Mouse (Mus musculus) liver, postnatal 0 days (tissue): ENCODE results near the gene Rsph1. TPM values are rescaled to one million over a fixed set of nuclear protein-coding genes. Genes with fewer than 3 reads are reported as not detected.
A peak's percentile ranks its signal among the peaks of the same experiment; 100 is the strongest.

Experiments
- ATAC-seq: fragments of 200-750 bp; cut with Nextera tagmentation; 2 replicates; pipeline ENCODE4 v1.8.0; 2017; ENCODE audit warnings: mild to moderate bottlenecking, moderate library complexity
- DNase-seq: peaks from one replicate; pipeline ENCODE4 v3.0.0-alpha.2; 2016
- H3K27ac ChIP-seq: fragments of 300-500 bp; sonication (generic); 2 replicates; pipeline ENCODE4 v1.5.1; 2014; ENCODE audit warnings: antibody characterized with exemption, moderate library complexity, mild to moderate bottlenecking, low read depth
- H3K27me3 ChIP-seq: fragments of 300-500 bp; sonication (generic); 2 replicates; pipeline ENCODE4 v1.6.1; 2014; ENCODE audit warnings: low read length, control low read depth, mixed read lengths; ENCODE audit not compliant: insufficient read depth
- H3K36me3 ChIP-seq: fragments of 300-500 bp; sonication (generic); replicated peaks from 2 replicates; pipeline ENCODE4 v1.6.1; 2014; ENCODE audit warnings: mild to moderate bottlenecking, control low read depth, low read length, moderate library complexity, mixed read lengths; ENCODE audit not compliant: insufficient read depth
- H3K4me1 ChIP-seq: fragments of 300-500 bp; sonication (generic); 2 replicates; pipeline ENCODE4 v1.6.1; 2014; ENCODE audit warnings: antibody characterized with exemption, mild to moderate bottlenecking, control low read depth; ENCODE audit not compliant: insufficient read depth
- H3K4me2 ChIP-seq: fragments of 300-500 bp; sonication (generic); 2 replicates; pipeline ENCODE4 v1.6.1; 2014; ENCODE audit warnings: low read depth, mild to moderate bottlenecking, low read length, moderate library complexity, mixed read lengths
- H3K4me3 ChIP-seq: fragments of 300-500 bp; sonication (generic); 2 replicates; pipeline ENCODE4 v1.5.1; 2014; ENCODE audit warnings: low read depth, low read length
- H3K9ac ChIP-seq: fragments of 300-500 bp; sonication (generic); replicated peaks from 2 replicates; pipeline ENCODE4 v1.6.1; 2014; ENCODE audit warnings: mild to moderate bottlenecking, moderate library complexity
- H3K9me3 ChIP-seq: fragments of 300-500 bp; sonication (generic); 2 replicates; pipeline ENCODE4 v1.6.1; 2016; ENCODE audit warnings: mild to moderate bottlenecking, control low read depth, low read length, mixed read lengths
- CTCF ChIP-seq: sonication (generic); IDR thresholded peaks from 2 replicates; pipeline ENCODE4 v1.5.1; 2016; ENCODE audit warnings: antibody characterized with exemption, low read depth
- EP300 ChIP-seq: IDR thresholded peaks from 2 replicates; pipeline ENCODE4 v1.6.1; 2016; ENCODE audit warnings: antibody characterized with exemption, low read depth, mild to moderate bottlenecking
- WGBS: fragments of 180-500 bp; shearing (Covaris S2); extraction: QIAGEN DNeasy Blood & Tissue Kit; methylation state at CpG from one replicate; pipeline ENCODE4 v1.1.7; 2014; ENCODE audit not compliant: insufficient replicate concordance; 5-methylcytosine and 5-hydroxymethylcytosine counted together
- polyA plus RNA-seq: library from polyadenylated mRNA; unstranded; fragments of >200 nt; fragmentation: Nextera tagmentation; extraction: Ambion mirVana; gene quantifications from 2 replicates; pipeline ENCODE4 v1.2.1, GENCODE M21; 2015

The Rsph1 gene
- polyA plus RNA-seq, 1 experiment from 2014 or later = 0.90 TPM

- no peak for ATAC-seq
- Histone ChIP-seq H3K27ac (no peak overlapping the region), H3K36me3 (no peaks in the 10 kb centered on the region), H3K4me2 (no peak overlapping the region), H3K9me3 (no peaks in the 10 kb centered on the region), H3K27me3 (no peaks in the 10 kb centered on the region), H3K9ac (no peak overlapping the region), H3K4me1 (peaks cover 18% of the 10 kb centered on the region), H3K4me3 (no peak overlapping the region)
- TF ChIP-seq EP300 (no peak), CTCF (no peak)
- DNase-seq = no peak
- WGBS = 92% methylated on average over 6 of the region's 6 CpGs
Observed at GRCm38 (mm10) chr17:31211881-31212280, 65.3 kb downstream of the Rsph1 start.

DNA sequence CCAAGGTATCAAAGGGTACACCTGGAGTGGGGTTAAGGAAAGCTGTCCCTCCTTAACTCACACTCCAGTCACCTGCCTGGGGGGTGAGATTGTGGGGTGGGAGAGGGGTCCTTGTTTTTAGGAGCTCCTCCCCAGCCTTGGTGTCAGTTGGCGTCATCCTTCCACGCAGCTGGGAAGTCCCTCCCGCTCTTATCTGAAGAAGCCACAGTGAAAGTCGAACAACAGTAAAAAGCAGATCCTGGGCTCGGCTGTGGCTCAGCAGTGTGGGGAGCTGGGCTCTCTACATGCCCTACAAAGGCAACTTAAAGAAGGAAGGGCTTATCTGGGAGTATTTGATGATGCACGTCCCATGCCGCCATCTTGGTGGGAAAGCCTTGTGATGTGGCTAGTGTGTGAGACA is 66.9 kb downstream of the Rsph1 start:
- peaks cover 18% of the 10 kb centered on the region for H3K4me1 ChIP-seq
- no peaks in the 10 kb centered on the region for H3K9me3 ChIP-seq
- 0 out of 2 replicates have a peak overlapping the region, but pooled peaks have one; percentile 18 for H3K27ac ChIP-seq
- H3K36me3 ChIP-seq = no peaks in the 10 kb centered on the region
- H3K4me3 ChIP-seq = no peak overlapping the region
- DNase-seq = no peak
- H3K4me2 ChIP-seq = no peak overlapping the region
- no peak overlapping the region for H3K9ac ChIP-seq
- TF ChIP-seq EP300 (peak; percentile 38; the same call in 1 of the 2 replicates), CTCF (no peak)
- no peaks in the 10 kb centered on the region for H3K27me3 ChIP-seq
- ATAC-seq = peak; percentile 72
- 59% methylated on average over 7 of the region's 7 CpGs for WGBS

GRCm38 (mm10) chr17:31209376-31209930 is 67.7 kb downstream of the Rsph1 start:
- TF ChIP-seq CTCF (no peak), EP300 (no peak)
- H3K4me2 ChIP-seq = peak overlapping the region; percentile 67
- DNase-seq (no peak), ATAC-seq (no peak)
- H3K36me3 ChIP-seq = no peaks in the 10 kb centered on the region
- H3K4me3 ChIP-seq = no peak overlapping the region
- 85% methylated on average over 11 of the region's 11 CpGs for WGBS
- H3K4me1 ChIP-seq = peaks cover 15% of the 10 kb centered on the region
- no peaks in the 10 kb centered on the region for H3K27me3 ChIP-seq
- no peak overlapping the region for H3K9ac ChIP-seq
- no peaks in the 10 kb centered on the region for H3K9me3 ChIP-seq
- H3K27ac ChIP-seq = no peak overlapping the region

GRCm38 (mm10) chr17:31208654-31209053 is 68.5 kb downstream of the Rsph1 start:
- TF ChIP-seq CTCF (no peak), EP300 (no peak)
- Histone ChIP-seq H3K27me3 (no peaks in the 10 kb centered on the region), H3K36me3 (no peaks in the 10 kb centered on the region), H3K9me3 (no peaks in the 10 kb centered on the region), H3K4me1 (peaks cover 15% of the 10 kb centered on the region), H3K4me2 (peak overlapping the region; percentile 67), H3K27ac (no peak overlapping the region), H3K9ac (no peak overlapping the region), H3K4me3 (peak overlapping the region; percentile 19)
- ATAC-seq (no peak), DNase-seq (no peak)
- 43% methylated on average over 8 of the region's 8 CpGs for WGBS

GRCm38 (mm10) chr17:31207771-31208334 is 69.3 kb downstream of the Rsph1 start, which contains the start of gene Ubash3a:
Gene Ubash3a (plus strand): TSS chr17:31207873.
- Histone ChIP-seq H3K27ac (peak within 1 kb of the TSS; percentile 76), H3K9ac (peak within 1 kb of the TSS; percentile 54), H3K9me3 (no peaks in the 10 kb centered on the region), H3K4me3 (peak within 1 kb of the TSS; percentile 19), H3K4me2 (peak within 1 kb of the TSS; percentile 67), H3K36me3 (no peaks in the 10 kb centered on the region), H3K27me3 (no peaks in the 10 kb centered on the region), H3K4me1 (peaks cover 15% of the 10 kb centered on the region)
- DNase-seq = no peak
- WGBS = 15% methylated on average over 12 of the region's 12 CpGs
- peak; percentile 54 for ATAC-seq
- TF ChIP-seq CTCF = no peak
- TF ChIP-seq EP300 = no peak

Other genes with a start within 250 kb of the Rsph1 start
- gene Abcg1, start 219.7 kb downstream of the Rsph1 start, polyA plus RNA-seq = 8.9 and 9.4 TPM in 2 replicates
- 932 and 1,034 TPM in 2 replicates for gene Tff3, start 147.7 kb downstream of the Rsph1 start, polyA plus RNA-seq
- gene Tff2, start 133.1 kb downstream of the Rsph1 start, polyA plus RNA-seq = 0.33 and 0.39 TPM in 2 replicates
- gene Tff1, start 112.1 kb downstream of the Rsph1 start, polyA plus RNA-seq = not detected in 2 replicates
- gene Tmprss3, start 78.4 kb downstream of the Rsph1 start, polyA plus RNA-seq = 0.62 and 0.73 TPM in 2 replicates
- 4.2 and 4.6 TPM in 2 replicates for gene Ubash3a, start 69.5 kb downstream of the Rsph1 start, polyA plus RNA-seq
- 4.3 and 4.5 TPM in 2 replicates for gene Slc37a1, start 9.4 kb upstream of the Rsph1 start, polyA plus RNA-seq
- gene Pde9a, start 108.8 kb upstream of the Rsph1 start, polyA plus RNA-seq = 5.7 and 7.6 TPM in 2 replicates
- 8.9 and 10.0 TPM in 2 replicates for gene Wdr4, start 242.6 kb upstream of the Rsph1 start, polyA plus RNA-seq
- gene Ndufv3, start 242.7 kb upstream of the Rsph1 start, polyA plus RNA-seq = 213 and 215 TPM in 2 replicates